Mouse (Mus musculus) intestine, embryonic 15.5 days (tissue): ENCODE results near the gene St6galnac3. TPM values are rescaled to one million over a fixed set of nuclear protein-coding genes. Genes with fewer than 3 reads are reported as not detected.

Experiments used
- ATAC-seq: fragments of 200-750 bp; cut with Nextera tagmentation; 2 replicates; pipeline ENCODE4 v1.8.0; 2017; ENCODE audit warnings: moderate TSS enrichment, moderate library complexity
- H3K27ac ChIP-seq: fragments of 300-500 bp; sonication (generic); 2 replicates; pipeline ENCODE4 v1.5.1; 2015; ENCODE audit warnings: mild to moderate bottlenecking, inconsistent platforms
- H3K27me3 ChIP-seq: fragments of 300-500 bp; sonication (generic); replicated peaks from 2 replicates; pipeline ENCODE4 v1.6.1; 2015; ENCODE audit warnings: inconsistent platforms
- H3K36me3 ChIP-seq: fragments of 300-500 bp; sonication (generic); 2 replicates; pipeline ENCODE4 v1.6.1; 2015; ENCODE audit warnings: inconsistent platforms
- H3K4me1 ChIP-seq: fragments of 300-500 bp; sonication (generic); replicated peaks from 2 replicates; pipeline ENCODE4 v1.6.1; 2015; ENCODE audit warnings: inconsistent platforms
- H3K4me2 ChIP-seq: fragments of 300-500 bp; sonication (generic); replicated peaks from 2 replicates; pipeline ENCODE4 v1.6.1; 2015; ENCODE audit warnings: mild to moderate bottlenecking, inconsistent platforms
- H3K4me3 ChIP-seq: fragments of 300-500 bp; sonication (generic); replicated peaks from 2 replicates; pipeline ENCODE4 v1.5.1; 2015; ENCODE audit warnings: inconsistent platforms
- H3K9ac ChIP-seq: fragments of 300-500 bp; sonication (generic); 2 replicates; pipeline ENCODE4 v1.6.1; 2015; ENCODE audit warnings: inconsistent platforms
- H3K9me3 ChIP-seq: fragments of 300-500 bp; sonication (generic); 2 replicates; pipeline ENCODE4 v1.6.1; 2016; ENCODE audit warnings: inconsistent platforms
- WGBS: fragments of 180-500 bp; shearing (Covaris S2); methylation state at CpG from one replicate; pipeline ENCODE4 v1.1.7; 2015; 5-methylcytosine and 5-hydroxymethylcytosine counted together
- polyA plus RNA-seq: library from polyadenylated mRNA; unstranded; fragments of >200 nt; fragmentation: Nextera tagmentation; extraction: Ambion mirVana; gene quantifications from 2 replicates; pipeline ENCODE4 v1.2.1, GENCODE M21; 2015

The St6galnac3 gene
- polyA plus RNA-seq, 1 experiment from 2014 or later, result 34.5 TPM

GRCm38 (mm10) chr3:153421918-153422290 lies 303.1 kb downstream of the St6galnac3 start:
- H3K4me3 ChIP-seq, result no peak overlapping the region
- no peak overlapping the region for H3K4me2 ChIP-seq
- no peaks in the 10 kb centered on the region for H3K36me3 ChIP-seq
- H3K9me3 ChIP-seq, result no peaks in the 10 kb centered on the region
- ATAC-seq, result no peak
- H3K4me1 ChIP-seq, result no peaks in the 10 kb centered on the region
- H3K27ac ChIP-seq, result no peak overlapping the region
- no peak overlapping the region for H3K9ac ChIP-seq
- H3K27me3 ChIP-seq, result no peaks in the 10 kb centered on the region
- WGBS, result 80% methylated on average over 7 of the region's 7 CpGs

DNA sequence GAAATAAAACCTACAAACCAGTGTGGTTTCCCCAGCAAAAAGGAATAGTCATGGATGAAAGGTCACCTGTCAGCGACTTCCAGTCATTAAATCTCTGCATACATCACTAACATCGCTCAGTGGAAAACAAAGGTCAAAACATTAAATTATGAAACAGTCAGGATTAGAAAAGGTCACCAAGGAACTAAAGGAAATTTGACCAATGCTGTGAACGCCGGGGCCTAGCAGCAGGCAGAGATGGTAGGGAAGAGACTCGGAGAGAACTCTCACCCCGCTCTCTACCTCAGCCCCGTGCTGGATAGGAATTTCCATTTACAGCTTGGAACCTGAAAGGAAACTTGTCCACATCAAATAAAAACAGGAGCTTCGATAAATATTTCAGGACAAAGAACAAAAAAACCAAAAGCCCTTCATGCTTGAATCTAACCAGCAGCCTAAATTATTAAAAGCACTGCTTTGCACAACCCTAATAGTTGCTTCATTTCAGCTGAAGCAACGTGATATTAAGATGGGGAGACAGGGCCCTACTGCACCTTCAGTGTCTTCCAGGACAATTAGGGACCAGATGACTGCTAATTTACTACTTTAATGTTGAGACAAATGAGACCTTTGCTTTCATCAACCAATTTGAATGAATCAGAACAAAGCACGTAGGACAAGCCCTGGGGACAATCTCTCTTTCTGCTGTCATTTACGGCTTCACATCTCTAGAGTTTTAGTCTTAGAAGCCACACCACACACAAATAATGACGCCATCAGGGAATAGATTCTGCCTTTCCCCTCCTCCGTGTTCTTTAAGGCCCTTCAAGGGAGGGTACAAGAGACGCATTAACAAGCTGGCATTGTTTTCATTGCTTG lies 303.7 kb downstream of the St6galnac3 start:
- Histone ChIP-seq H3K9me3 (no peaks in the 10 kb centered on the region), H3K27me3 (no peaks in the 10 kb centered on the region), H3K4me1 (no peaks in the 10 kb centered on the region), H3K4me2 (no peak overlapping the region), H3K9ac (no peak overlapping the region), H3K4me3 (no peak overlapping the region), H3K36me3 (no peaks in the 10 kb centered on the region), H3K27ac (no peak overlapping the region)
- 77% methylated on average over 14 of the region's 14 CpGs for WGBS
- no peak for ATAC-seq

DNA sequence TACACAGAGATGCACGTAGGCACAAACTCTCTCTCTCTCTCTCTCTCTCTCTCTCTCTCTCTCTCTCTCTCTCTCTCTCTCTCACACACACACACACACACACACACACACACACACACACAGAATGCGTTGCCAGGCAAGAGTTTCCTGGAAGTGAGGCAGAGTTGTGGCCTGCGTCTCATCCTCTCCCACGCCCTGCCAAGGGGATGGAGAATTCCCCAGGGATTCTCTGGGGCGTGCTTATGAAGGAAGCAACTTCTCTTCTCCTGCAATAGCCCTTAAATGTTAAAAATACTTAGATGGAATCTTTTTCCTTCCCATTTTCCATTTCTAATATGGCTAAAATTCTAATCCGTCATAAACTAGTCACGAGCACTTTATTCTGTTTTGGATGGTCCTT lies 305.6 kb downstream of the St6galnac3 start:
- Histone ChIP-seq H3K9ac (no peak overlapping the region), H3K9me3 (no peaks in the 10 kb centered on the region), H3K4me3 (no peak overlapping the region), H3K36me3 (no peaks in the 10 kb centered on the region), H3K27me3 (no peaks in the 10 kb centered on the region), H3K27ac (no peak overlapping the region), H3K4me2 (no peak overlapping the region), H3K4me1 (no peaks in the 10 kb centered on the region)
- ATAC-seq, result no peak
- WGBS, result 73% methylated on average over 7 of the region's 7 CpGs

DNA sequence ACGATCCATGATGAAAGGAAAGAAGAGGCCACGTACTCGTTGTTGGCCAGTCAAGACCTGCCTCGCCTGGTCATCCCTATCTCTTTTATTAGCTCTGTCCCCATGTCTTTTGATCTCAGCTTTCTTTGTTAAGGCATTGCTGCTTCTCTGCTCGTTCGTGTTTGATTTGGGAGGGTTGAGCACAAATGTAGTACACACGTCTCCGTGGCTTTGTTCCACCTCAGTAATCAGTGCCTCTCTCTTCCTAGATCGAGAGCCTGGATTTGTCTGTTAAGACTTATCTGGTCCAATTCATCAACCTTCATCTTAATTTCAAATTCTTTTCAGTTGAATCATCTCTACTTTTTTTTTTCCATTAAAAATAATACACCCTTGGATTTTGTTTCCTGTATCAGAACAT lies 308.0 kb downstream of the St6galnac3 start:
- Histone ChIP-seq H3K4me1 (no peaks in the 10 kb centered on the region), H3K36me3 (no peaks in the 10 kb centered on the region), H3K4me2 (no peak overlapping the region), H3K9me3 (no peaks in the 10 kb centered on the region), H3K27ac (no peak overlapping the region), H3K4me3 (no peak overlapping the region), H3K9ac (no peak overlapping the region), H3K27me3 (no peaks in the 10 kb centered on the region)
- 76% methylated on average over 9 of the region's 9 CpGs for WGBS
- ATAC-seq, result no peak

DNA sequence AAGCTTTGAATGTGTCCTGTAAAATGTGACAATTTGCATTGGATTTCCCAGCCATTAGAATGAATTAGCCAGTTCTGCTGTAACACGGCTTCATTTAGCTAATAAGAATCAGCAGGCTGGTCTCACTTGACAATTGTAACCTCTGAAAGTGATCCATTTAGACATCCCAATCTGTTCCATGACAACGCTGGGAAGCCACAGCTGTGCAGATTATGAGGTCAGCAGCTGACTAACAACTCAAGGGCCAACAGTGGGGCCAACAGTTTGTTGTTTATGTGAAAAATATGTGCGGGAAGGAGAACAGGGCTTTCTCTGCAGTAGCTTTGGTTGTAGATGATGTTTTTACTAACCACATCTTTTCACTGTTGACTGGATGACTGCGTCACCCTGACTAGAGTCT lies 308.6 kb downstream of the St6galnac3 start:
- ATAC-seq, result no peak
- Histone ChIP-seq H3K4me2 (no peak overlapping the region), H3K36me3 (no peaks in the 10 kb centered on the region), H3K4me1 (no peaks in the 10 kb centered on the region), H3K4me3 (no peak overlapping the region), H3K27me3 (no peaks in the 10 kb centered on the region), H3K9me3 (no peaks in the 10 kb centered on the region), H3K27ac (no peak overlapping the region), H3K9ac (no peak overlapping the region)
- 66% methylated on average over 4 of the region's 4 CpGs for WGBS

GRCm38 (mm10) chr3:153414132-153414531 lies 310.8 kb downstream of the St6galnac3 start:
- no peaks in the 10 kb centered on the region for H3K4me1 ChIP-seq
- 86% methylated on average over 2 of the region's 2 CpGs for WGBS
- H3K36me3 ChIP-seq, result no peaks in the 10 kb centered on the region
- H3K9ac ChIP-seq, result no peak overlapping the region
- H3K27me3 ChIP-seq, result no peaks in the 10 kb centered on the region
- no peaks in the 10 kb centered on the region for H3K9me3 ChIP-seq
- no peak overlapping the region for H3K4me3 ChIP-seq
- H3K4me2 ChIP-seq, result no peak overlapping the region
- no peak overlapping the region for H3K27ac ChIP-seq
- no peak for ATAC-seq

GRCm38 (mm10) chr3:153409286-153409685 lies 315.7 kb downstream of the St6galnac3 start:
- no peak for ATAC-seq
- no peaks in the 10 kb centered on the region for H3K27me3 ChIP-seq
- no peak overlapping the region for H3K4me2 ChIP-seq
- H3K9me3 ChIP-seq, result no peaks in the 10 kb centered on the region
- no peak overlapping the region for H3K4me3 ChIP-seq
- no peaks in the 10 kb centered on the region for H3K36me3 ChIP-seq
- WGBS, result 84% methylated on average over 9 of the region's 9 CpGs
- no peak overlapping the region for H3K27ac ChIP-seq
- no peak overlapping the region for H3K9ac ChIP-seq
- H3K4me1 ChIP-seq, result no peaks in the 10 kb centered on the region

DNA sequence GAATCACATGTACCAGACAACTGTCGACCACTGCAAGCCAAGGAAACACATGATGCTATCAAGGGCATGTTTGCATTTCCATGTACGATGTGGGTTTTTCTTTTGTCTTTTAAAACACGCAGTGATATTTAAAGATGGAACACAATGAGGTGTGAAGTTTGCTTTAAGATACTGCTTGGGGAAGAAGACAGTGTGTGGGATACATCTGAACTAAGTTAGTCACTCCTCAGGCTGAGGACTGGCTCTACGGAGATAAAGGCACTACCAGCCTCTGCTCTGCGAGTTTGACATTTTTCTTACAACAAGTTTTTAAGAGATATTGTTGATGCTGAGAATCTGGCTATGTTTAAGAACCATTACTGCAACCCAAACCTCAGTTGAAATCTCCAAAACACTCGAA lies 316.6 kb downstream of the St6galnac3 start:
- Histone ChIP-seq H3K27me3 (no peaks in the 10 kb centered on the region), H3K27ac (no peak overlapping the region), H3K9ac (no peak overlapping the region), H3K4me1 (no peaks in the 10 kb centered on the region), H3K9me3 (no peaks in the 10 kb centered on the region), H3K4me3 (no peak overlapping the region), H3K4me2 (no peak overlapping the region), H3K36me3 (no peaks in the 10 kb centered on the region)
- ATAC-seq, result no peak
- WGBS, result 91% methylated on average over 6 of the region's 6 CpGs

- H3K27ac ChIP-seq, result no peak overlapping the region
- H3K27me3 ChIP-seq, result no peaks in the 10 kb centered on the region
- H3K4me3 ChIP-seq, result no peak overlapping the region
- WGBS, result 89% methylated on average over 6 of the region's 6 CpGs
- no peak for ATAC-seq
- H3K4me2 ChIP-seq, result no peak overlapping the region
- H3K9ac ChIP-seq, result no peak overlapping the region
- no peaks in the 10 kb centered on the region for H3K9me3 ChIP-seq
- H3K36me3 ChIP-seq, result no peaks in the 10 kb centered on the region
- H3K4me1 ChIP-seq, result no peaks in the 10 kb centered on the region
Measured at GRCm38 (mm10) chr3:153407698-153408097, 317.3 kb downstream of the St6galnac3 start.

GRCm38 (mm10) chr3:153406858-153407257 lies 318.1 kb downstream of the St6galnac3 start:
- 89% methylated on average over 1 of the region's 1 CpGs for WGBS
- ATAC-seq, result no peak
- H3K9ac ChIP-seq, result no peak overlapping the region
- no peaks in the 10 kb centered on the region for H3K9me3 ChIP-seq
- no peaks in the 10 kb centered on the region for H3K27me3 ChIP-seq
- H3K4me3 ChIP-seq, result no peak overlapping the region
- no peaks in the 10 kb centered on the region for H3K36me3 ChIP-seq
- no peaks in the 10 kb centered on the region for H3K4me1 ChIP-seq
- no peak overlapping the region for H3K27ac ChIP-seq
- H3K4me2 ChIP-seq, result no peak overlapping the region

DNA sequence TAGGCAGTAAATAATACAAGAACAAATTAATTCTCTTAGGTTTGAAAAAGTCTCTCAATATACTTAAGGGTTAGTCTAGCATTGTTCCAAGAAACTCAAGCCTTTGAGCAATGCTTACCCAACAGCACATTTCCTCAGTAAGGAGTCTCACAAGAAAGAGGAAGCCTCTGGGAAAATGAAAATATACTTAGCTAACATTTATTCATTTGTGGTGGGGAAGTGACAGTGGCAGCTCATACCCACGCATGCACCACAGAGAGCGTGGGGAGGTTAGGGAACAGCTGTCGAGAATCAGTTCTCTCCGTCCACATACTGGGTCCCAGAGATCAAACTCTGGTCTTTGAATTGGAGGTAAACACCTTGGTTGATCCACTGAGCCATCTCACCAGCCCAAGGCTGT lies 318.8 kb downstream of the St6galnac3 start:
- Histone ChIP-seq H3K9me3 (no peaks in the 10 kb centered on the region), H3K27me3 (no peaks in the 10 kb centered on the region), H3K4me2 (no peak overlapping the region), H3K9ac (no peak overlapping the region), H3K36me3 (no peaks in the 10 kb centered on the region), H3K27ac (no peak overlapping the region), H3K4me1 (no peaks in the 10 kb centered on the region), H3K4me3 (no peak overlapping the region)
- ATAC-seq, result no peak
- WGBS, result 88% methylated on average over 4 of the region's 4 CpGs

- Histone ChIP-seq H3K4me1 (no peaks in the 10 kb centered on the region), H3K36me3 (no peaks in the 10 kb centered on the region), H3K4me2 (no peak overlapping the region), H3K9ac (no peak overlapping the region), H3K9me3 (no peaks in the 10 kb centered on the region), H3K27ac (no peak overlapping the region), H3K27me3 (no peaks in the 10 kb centered on the region), H3K4me3 (no peak overlapping the region)
- WGBS, result 85% methylated on average over 10 of the region's 10 CpGs
- no peak for ATAC-seq
Measured at GRCm38 (mm10) chr3:153405643-153406042, 319.3 kb downstream of the St6galnac3 start.

DNA sequence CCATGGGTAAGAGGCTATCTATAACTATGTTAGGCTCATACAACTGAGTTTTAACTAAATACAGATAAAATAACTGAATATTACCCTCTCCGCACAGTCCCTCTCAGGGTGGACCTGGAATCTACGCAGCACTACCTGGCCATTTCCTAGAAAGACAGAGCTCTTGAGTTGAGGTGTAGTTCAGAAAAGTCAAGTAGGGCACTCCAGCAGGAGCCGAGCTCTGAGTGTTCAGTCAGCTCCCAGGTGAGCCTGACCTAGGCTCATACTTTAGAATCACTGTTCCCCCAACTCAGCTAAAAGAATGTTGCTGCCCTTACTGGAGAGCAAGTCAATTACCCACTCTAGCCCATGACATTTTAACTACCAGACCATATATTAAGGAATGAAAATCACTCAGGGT lies 324.7 kb downstream of the St6galnac3 start:
- no peak for ATAC-seq
- H3K4me2 ChIP-seq, result no peak overlapping the region
- no peaks in the 10 kb centered on the region for H3K9me3 ChIP-seq
- no peaks in the 10 kb centered on the region for H3K36me3 ChIP-seq
- no peaks in the 10 kb centered on the region for H3K4me1 ChIP-seq
- WGBS, result 85% methylated on average over 3 of the region's 3 CpGs
- H3K4me3 ChIP-seq, result no peak overlapping the region
- no peak overlapping the region for H3K9ac ChIP-seq
- H3K27me3 ChIP-seq, result no peaks in the 10 kb centered on the region
- no peak overlapping the region for H3K27ac ChIP-seq
